Mouse (Mus musculus): ENCODE data around the gene Nhs. TPM values are rescaled to one million over a fixed set of nuclear protein-coding genes. Genes with fewer than 3 reads are reported as not detected.

Gene Nhs
- total and polyA plus RNA-seq, 3 experiments, result 0.04 TPM; not detected in 2

DNA sequence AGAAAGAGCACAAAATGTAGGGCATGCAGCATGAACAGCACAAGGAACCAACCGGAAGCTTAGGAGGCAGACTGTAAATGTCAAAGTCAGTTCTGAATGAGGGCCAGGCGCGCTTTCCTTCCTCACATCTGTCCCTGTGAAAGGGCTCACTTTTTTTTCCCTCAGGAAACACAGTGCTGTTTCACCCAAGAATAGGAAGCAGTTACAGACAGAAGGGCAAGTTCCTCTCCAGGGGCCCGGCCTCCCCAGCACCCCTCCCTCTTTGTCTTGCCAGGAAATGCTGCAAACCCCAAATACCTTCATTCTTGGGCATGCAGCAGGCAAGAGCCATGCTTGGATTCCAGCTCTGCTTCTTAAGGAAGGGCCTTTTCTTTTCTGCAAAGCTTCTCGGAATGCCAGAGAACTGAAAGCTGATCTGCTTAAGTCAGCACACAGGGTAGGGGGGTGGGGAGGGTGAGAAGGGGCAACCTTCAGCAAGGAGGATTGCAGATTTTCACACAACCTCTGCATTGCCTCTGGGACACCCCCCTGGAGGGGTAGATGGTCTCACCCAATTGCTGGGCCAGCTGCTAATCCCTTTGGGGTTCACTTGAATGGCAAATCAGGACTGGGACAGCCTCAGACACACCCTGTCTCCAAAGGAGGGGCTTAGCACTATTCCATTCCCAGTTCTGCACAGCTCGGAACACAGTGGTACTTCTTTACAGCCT is 233.4 kb downstream of the Nhs start:
- no peak overlapping the region for H3K27ac ChIP-seq (ENCODE audit: control insufficient read depth, low read depth, low read length)
- DNase-seq (ENCODE audit: low read depth, low spot score), result no peak
- H3K4me1 ChIP-seq (ENCODE audit: control insufficient read depth in 1 of 2, insufficient read depth in 2 of 2, low read length in 2 of 2), result no peaks in the 10 kb centered on the region
- H3K79me2 ChIP-seq (ENCODE audit: control insufficient read depth, insufficient read depth, low read length, poor library complexity), result no peaks in the 10 kb centered on the region
- no peaks in the 10 kb centered on the region for H3K9me3 ChIP-seq (replicated peaks; ENCODE audit: insufficient read depth, low read length)
- H3K4me3 ChIP-seq (ENCODE audit: control insufficient read depth in 1 of 2, insufficient read depth in 1 of 2, low read depth in 2 of 2, low read length in 2 of 2), result no peak overlapping the region
- no peaks in the 10 kb centered on the region for H3K36me3 ChIP-seq (ENCODE audit: control insufficient read depth in 1 of 2, insufficient read depth in 2 of 2, low read length in 2 of 2)
- no peaks in the 10 kb centered on the region for H3K27me3 ChIP-seq (ENCODE audit: control insufficient read depth in 1 of 2, insufficient read depth in 2 of 2, low read length in 2 of 2)
- no peak for TF ChIP-seq MYC (IDR thresholded peaks at IDR 0.05; ENCODE audit: low read depth, low read length)
- TF ChIP-seq SMC3 (IDR thresholded peaks at IDR 0.05; ENCODE audit: low read depth, low read length), result no peak
- TF ChIP-seq MAZ (IDR thresholded peaks at IDR 0.05; ENCODE audit: low read depth, low read length), result no peak
- no peak for TF ChIP-seq MEF2A (IDR thresholded peaks at IDR 0.05; ENCODE audit: extremely low read depth, insufficient replicate concordance, low read depth, low read length, poor library complexity, severe bottlenecking)
- no peak for TF ChIP-seq GABPA (IDR thresholded peaks at IDR 0.05; ENCODE audit: low read depth, low read length)
- no peak for TF ChIP-seq TAL1 (IDR thresholded peaks at IDR 0.05; ENCODE audit: low read length)
- no peak for TF ChIP-seq ZNF384 (IDR thresholded peaks at IDR 0.05; ENCODE audit: low read depth, low read length)
- no peak for TF ChIP-seq CTCF (IDR thresholded peaks at IDR 0.05 in 2 of 3, conservative IDR thresholded peaks at IDR 0.05 in 1 of 3; ENCODE audit: control insufficient read depth in 1 of 3, insufficient read depth in 1 of 3, low read depth in 2 of 3, low read length in 3 of 3, poor library complexity in 1 of 3, severe bottlenecking in 1 of 3)
- no peak for TF ChIP-seq CHD1 (IDR thresholded peaks at IDR 0.05; ENCODE audit: low read depth, low read length)
- no peak for TF ChIP-seq POLR2AphosphoS2 (IDR thresholded peaks at IDR 0.05; ENCODE audit: low read length)
- no peak for TF ChIP-seq UBTF (IDR thresholded peaks at IDR 0.05; ENCODE audit: borderline replicate concordance, insufficient read depth, low read depth, low read length)
- TF ChIP-seq TBP (IDR thresholded peaks at IDR 0.05; ENCODE audit: low read depth, low read length), result no peak
- no peak for TF ChIP-seq RCOR1 (IDR thresholded peaks at IDR 0.05; ENCODE audit: low read depth, low read length)
- no peak for TF ChIP-seq HCFC1 (IDR thresholded peaks at IDR 0.05; ENCODE audit: low read depth, low read length)
- no peak overlapping the region for H3K9ac ChIP-seq (ENCODE audit: control insufficient read depth, low read depth, low read length, poor library complexity, severe bottlenecking)

DNA sequence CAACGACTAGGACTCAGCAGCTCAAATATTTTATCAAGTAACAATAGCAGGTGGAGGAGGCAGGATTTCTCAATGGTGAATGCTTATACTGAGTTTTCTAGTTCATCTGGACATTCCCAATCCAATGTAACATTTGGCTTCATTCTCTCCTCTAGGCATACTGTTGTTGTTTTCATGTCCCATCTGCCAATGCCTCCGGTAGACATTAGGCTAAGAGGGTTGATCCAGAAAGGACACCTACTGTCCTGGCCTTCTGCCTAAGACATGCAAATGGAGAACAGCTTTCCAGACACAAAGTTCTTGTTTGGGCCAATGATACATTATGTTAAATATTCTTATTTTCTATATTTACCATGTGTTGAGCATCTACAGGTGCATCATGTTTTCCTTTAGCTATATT is 236.9 kb downstream of the Nhs start:
- Histone ChIP-seq H3K79me2 (ENCODE audit: control insufficient read depth, insufficient read depth, low read length, poor library complexity) (no peaks in the 10 kb centered on the region), H3K4me3 (ENCODE audit: control insufficient read depth in 1 of 2, insufficient read depth in 1 of 2, low read depth in 2 of 2, low read length in 2 of 2) (no peak overlapping the region), H3K36me3 (ENCODE audit: control insufficient read depth in 1 of 2, insufficient read depth in 2 of 2, low read length in 2 of 2) (no peaks in the 10 kb centered on the region), H3K27ac (ENCODE audit: control insufficient read depth, low read depth, low read length) (no peak overlapping the region), H3K9ac (ENCODE audit: control insufficient read depth, low read depth, low read length, poor library complexity, severe bottlenecking) (no peak overlapping the region), H3K9me3 (replicated peaks; ENCODE audit: insufficient read depth, low read length) (no peaks in the 10 kb centered on the region), H3K4me1 (ENCODE audit: control insufficient read depth in 1 of 2, insufficient read depth in 2 of 2, low read length in 2 of 2) (no peaks in the 10 kb centered on the region), H3K27me3 (ENCODE audit: control insufficient read depth in 1 of 2, insufficient read depth in 2 of 2, low read length in 2 of 2) (no peaks in the 10 kb centered on the region)
- TF ChIP-seq NELFE (IDR thresholded peaks at IDR 0.05; ENCODE audit: low read depth, low read length) (no peak), ZC3H11A (IDR thresholded peaks at IDR 0.05; ENCODE audit: low read depth, low read length) (no peak), RCOR1 (IDR thresholded peaks at IDR 0.05; ENCODE audit: low read depth, low read length) (no peak), SMC3 (IDR thresholded peaks at IDR 0.05; ENCODE audit: low read depth, low read length) (no peak), ETS1 (IDR thresholded peaks at IDR 0.05; ENCODE audit: low read depth, low read length) (no peak), ZKSCAN1 (IDR thresholded peaks at IDR 0.05; ENCODE audit: low read depth, low read length) (no peak), USF1 (IDR thresholded peaks at IDR 0.05; ENCODE audit: low read depth, low read length) (no peak), MEF2A (IDR thresholded peaks at IDR 0.05; ENCODE audit: extremely low read depth, insufficient replicate concordance, low read depth, low read length, poor library complexity, severe bottlenecking) (no peak), CTCF (IDR thresholded peaks at IDR 0.05 in 2 of 3, conservative IDR thresholded peaks at IDR 0.05 in 1 of 3; ENCODE audit: control insufficient read depth in 1 of 3, insufficient read depth in 1 of 3, low read depth in 2 of 3, low read length in 3 of 3, poor library complexity in 1 of 3, severe bottlenecking in 1 of 3) (no peak), EP300 (IDR thresholded peaks at IDR 0.05; ENCODE audit: low read depth in 1 of 2, low read length in 2 of 2) (no peak), MAFK (IDR thresholded peaks at IDR 0.05; ENCODE audit: borderline replicate concordance, low read depth, low read length) (no peak), NRF1 (IDR thresholded peaks at IDR 0.05; ENCODE audit: insufficient read depth, low read depth, low read length, poor library complexity, severe bottlenecking) (no peak), BHLHE40 (IDR thresholded peaks at IDR 0.05; ENCODE audit: borderline replicate concordance, low read depth, low read length) (no peak), MAX (IDR thresholded peaks at IDR 0.05; ENCODE audit: low read length) (no peak), GABPA (IDR thresholded peaks at IDR 0.05; ENCODE audit: low read depth, low read length) (no peak), UBTF (IDR thresholded peaks at IDR 0.05; ENCODE audit: borderline replicate concordance, insufficient read depth, low read depth, low read length) (no peak), CHD1 (IDR thresholded peaks at IDR 0.05; ENCODE audit: low read depth, low read length) (no peak)
- no peak for DNase-seq (ENCODE audit: low read depth, low spot score)

Measured in MEL (cell line).